Mouse (Mus musculus) heart, adult 2 months (tissue): ENCODE results near the gene 4930544D05Rik.

ENCODE experiments used
- CTCF ChIP-seq: fragments of 200-600 bp; IDR thresholded peaks from 2 replicates; pipeline ENCODE4 v1.8.1; 2022; ENCODE audit warnings: antibody characterized with exemption, mild to moderate bottlenecking, moderate library complexity
- EP300 ChIP-seq: fragments of 200-500 bp; IDR thresholded peaks from 2 replicates; pipeline ENCODE4 v1.6.1; 2011; ENCODE audit warnings: low read depth, low read length, control low read depth; ENCODE audit not compliant: insufficient read depth

DNA sequence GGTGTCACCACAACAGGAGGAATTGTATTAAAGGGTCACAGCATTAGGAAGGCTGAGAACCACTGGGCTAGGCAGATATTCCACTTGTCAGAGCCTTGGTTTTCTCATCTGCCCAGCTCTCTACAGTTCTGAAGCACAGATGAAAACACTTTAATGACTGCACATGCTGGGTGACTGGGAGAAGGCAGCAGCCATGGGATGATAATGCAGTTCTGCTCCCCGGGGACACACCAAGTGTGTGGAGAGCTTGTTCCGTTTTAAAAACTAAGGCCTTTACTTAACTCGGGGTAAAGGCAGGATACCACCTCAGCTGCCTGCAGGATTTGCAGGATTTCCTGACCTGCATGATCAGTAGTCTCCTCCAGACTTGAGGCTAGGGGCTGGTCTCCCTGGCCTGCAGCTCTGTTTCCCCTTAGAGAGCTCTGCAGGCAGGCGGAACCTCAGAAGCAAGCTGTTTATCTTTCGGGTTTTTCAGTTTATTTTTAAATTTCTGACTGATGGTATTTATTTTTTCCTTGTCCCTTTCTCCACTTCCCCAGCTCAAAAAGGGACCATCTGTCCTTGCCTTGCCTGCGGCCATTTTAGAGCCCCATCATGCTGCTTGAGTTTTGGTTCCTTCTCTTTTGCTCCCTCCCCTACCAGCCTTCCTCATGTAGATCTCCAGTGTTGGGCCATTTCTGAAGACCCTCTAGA lies 32.5 kb upstream of the 4930544D05Rik start:
- TF ChIP-seq CTCF (no peak), EP300 (no peak)
